Mouse (Mus musculus): ENCODE data around the gene Hivep3. TPM values are rescaled to one million over a fixed set of nuclear protein-coding genes. Genes with fewer than 3 reads are reported as not detected.

The Hivep3 gene
- total RNA-seq, 2 experiments from 2014 or later, result 6.7 to 16.6 TPM

GRCm38 (mm10) chr4:120003006-120003405 is 269.4 kb downstream of the Hivep3 start:
- no peak for ATAC-seq (ENCODE audit: poor library complexity, severe bottlenecking)

- 0 out of 2 replicates have a peak, but pooled peaks have one; percentile 23 for ATAC-seq (ENCODE audit: poor library complexity, severe bottlenecking)
Measured at GRCm38 (mm10) chr4:120006046-120006445, 272.5 kb downstream of the Hivep3 start.

DNA sequence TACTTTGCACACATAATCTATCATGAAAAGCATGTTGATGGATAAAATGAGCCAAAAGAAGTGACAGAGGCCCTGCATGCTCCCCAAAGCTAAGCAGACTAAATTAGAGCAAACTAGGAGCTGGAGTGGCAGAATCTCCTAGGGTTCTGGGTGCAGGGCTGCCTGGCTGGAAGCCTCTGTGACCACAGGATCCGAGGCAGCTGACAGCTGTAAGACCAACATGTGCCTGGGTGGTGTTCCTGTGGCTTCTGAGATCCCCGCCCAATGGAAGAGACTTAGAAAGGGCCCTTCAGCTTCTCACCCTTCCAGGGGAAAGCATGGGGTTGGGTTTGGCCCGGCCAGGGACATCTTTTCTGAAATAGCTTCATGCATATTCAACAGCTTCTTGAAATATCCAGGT is 274.3 kb downstream of the Hivep3 start:
- peak; percentile 31; the same call in 1 of the 2 replicates for ATAC-seq (ENCODE audit: poor library complexity, severe bottlenecking)

GRCm38 (mm10) chr4:120009151-120009550 is 275.6 kb downstream of the Hivep3 start:
- no peak for ATAC-seq (ENCODE audit: poor library complexity, severe bottlenecking)

DNA sequence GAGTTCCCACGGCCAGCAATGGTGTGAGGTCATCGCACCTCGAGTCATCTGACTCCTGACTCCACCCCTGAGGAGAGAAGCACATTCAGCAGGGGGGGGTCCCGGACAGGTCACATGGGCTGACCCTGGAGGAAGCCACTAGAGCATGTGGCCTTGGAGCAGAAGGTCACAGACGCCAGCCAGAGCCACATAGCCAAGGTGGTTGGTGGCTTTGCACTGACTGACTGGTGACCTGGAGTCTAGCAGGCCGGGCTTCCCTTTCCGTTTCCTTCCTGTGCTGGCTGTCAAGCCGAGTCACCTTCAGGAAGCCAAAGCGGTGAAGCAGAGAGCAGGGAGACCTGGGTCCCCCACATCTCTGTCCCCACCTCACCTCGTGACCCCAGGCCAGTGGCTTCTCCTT is 278.2 kb downstream of the Hivep3 start:
- 0 out of 2 replicates have a peak, but pooled peaks have one; percentile 12 for ATAC-seq (ENCODE audit: poor library complexity, severe bottlenecking)

DNA sequence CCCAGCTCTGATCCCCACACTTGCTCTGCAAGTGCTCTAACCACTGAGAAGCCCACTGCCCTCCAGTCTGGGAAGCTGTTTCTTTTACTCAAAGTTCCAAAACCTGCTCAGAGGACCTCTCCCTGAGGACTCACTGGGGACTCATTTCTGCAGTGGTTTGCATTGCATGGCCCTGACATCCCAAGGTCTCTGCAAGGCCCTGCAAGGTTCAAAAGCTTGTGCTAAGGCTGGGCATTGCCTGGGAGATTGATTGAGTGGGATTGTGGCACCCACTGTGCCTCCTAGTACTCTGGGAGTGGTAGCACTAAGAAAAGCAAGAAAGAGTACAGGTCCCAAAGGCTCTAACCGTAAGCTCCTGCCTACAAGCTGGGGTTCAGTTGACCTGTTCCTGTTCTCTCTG is 279.3 kb downstream of the Hivep3 start:
- ATAC-seq (ENCODE audit: poor library complexity, severe bottlenecking), result no peak

DNA sequence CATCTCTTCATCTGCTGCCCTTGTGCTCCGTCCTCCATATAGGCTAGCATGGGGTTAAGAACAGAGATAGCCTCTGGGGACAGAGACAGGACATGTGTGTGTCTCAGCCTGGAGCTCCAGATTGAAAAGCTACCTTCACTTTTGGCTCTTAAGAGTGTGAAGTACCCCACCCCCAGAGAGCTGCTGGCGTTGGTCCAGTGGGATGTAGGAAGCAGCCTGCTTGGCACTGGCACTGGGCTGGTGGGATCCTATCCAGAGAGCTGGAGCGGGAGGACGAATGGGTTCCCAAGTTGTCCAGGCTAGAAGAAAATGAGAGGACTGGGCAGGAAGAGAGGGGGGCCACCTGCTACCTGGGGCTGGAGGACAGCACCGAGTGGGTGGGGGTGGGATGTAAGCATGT is 284.8 kb downstream of the Hivep3 start:
- ATAC-seq (ENCODE audit: poor library complexity, severe bottlenecking), result no peak

- no peak for ATAC-seq (ENCODE audit: poor library complexity, severe bottlenecking)
Measured at GRCm38 (mm10) chr4:120022392-120022791, 288.8 kb downstream of the Hivep3 start.

DNA sequence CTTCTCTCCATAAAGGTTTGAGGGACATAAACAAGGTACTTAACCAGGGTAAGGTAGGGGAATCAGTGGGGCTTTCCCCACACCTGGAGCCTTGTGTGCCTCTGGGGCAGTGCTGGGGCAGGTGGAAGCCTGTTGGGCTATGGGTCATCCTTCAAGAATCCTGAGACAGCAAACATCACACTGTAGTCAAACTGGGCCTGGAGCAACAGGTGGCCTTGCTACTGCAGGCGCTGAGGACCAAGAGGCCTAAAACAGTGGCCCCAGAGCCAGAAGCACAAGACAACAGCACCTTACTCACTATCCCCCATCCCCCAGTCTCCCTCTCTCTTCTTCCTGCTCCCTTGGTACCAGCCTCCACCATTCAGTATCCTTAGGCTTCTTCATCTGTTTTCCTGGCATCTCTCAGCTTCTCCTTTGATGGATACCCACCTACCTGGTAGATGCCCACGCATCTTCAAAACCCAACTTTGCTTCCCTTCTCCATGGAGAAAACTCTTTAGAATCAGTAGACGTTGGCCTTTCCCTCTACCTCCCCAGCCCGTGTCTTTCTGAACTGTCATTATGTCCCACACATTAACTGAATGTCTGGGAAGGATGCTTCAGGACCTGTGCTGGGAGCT is 289.7 kb downstream of the Hivep3 start:
- no peak for ATAC-seq (ENCODE audit: poor library complexity, severe bottlenecking)

DNA sequence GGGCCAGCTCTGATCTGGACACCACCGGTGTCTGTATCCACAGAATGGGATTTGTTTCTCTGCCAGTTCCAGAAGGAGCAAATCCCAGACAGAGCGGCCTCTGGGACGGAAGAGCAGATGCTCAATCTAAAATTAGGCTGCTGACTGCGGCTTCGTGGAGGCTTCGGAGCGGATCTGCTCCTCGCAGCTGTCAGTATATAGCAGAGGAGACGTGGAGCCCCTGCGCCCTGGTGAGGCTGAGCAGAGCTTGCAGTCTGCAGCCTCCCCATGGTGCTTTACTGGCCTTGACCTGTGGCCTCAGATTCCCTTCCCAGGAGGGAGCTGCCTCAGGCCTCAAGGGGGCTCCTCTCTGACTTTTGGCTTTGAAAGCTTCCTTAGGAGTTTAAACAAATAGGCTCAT is 290.5 kb downstream of the Hivep3 start:
- no peak for ATAC-seq (ENCODE audit: poor library complexity, severe bottlenecking)

- ATAC-seq (ENCODE audit: poor library complexity, severe bottlenecking), result no peak
Measured at GRCm38 (mm10) chr4:120027671-120028070, 294.1 kb downstream of the Hivep3 start.

DNA sequence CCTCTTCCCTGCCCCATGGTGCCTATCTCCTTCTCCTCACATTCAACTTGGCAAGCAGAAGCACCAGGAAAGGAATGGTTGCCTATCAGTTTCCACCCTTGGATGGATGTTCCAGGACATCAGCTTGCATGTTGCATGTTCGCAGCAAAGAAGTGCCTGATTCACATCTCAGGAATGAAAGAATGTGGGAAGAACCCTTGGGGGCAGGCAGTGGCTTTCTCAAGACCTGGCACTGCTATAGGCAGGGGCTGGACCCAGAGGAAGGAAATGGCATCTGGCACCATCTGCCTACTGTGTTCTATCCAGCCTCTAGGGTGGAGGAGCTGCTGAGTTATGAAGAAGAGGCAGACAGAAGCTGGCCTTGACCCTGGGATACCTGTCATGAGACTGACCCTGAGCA is 296.4 kb downstream of the Hivep3 start:
- ATAC-seq (ENCODE audit: poor library complexity, severe bottlenecking), result no peak

- ATAC-seq (ENCODE audit: poor library complexity, severe bottlenecking), result peak; percentile 64
Measured at GRCm38 (mm10) chr4:120032320-120032983, 298.9 kb downstream of the Hivep3 start.

- ATAC-seq (ENCODE audit: poor library complexity, severe bottlenecking), result no peak
Measured at GRCm38 (mm10) chr4:120032984-120033355, 299.4 kb downstream of the Hivep3 start.

DNA sequence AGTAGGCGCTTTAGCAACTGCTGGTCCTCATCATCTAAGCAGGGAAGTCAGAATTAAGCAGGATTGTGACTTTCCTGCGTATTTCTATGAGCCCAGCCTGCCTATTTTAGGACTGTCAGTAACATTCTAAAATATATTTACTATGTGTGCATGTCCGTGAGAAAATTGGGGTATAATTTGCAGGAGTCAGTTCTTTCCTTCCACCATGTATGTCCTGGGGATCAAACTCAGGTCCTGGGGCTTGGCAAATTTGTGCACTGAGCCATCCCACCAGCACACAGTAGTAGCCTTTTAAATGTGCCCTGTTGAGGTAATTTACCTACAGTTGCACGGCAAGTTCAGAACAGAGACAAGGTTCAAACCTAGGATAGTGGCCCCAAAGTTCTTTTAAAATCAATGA is 302.7 kb downstream of the Hivep3 start:
- no peak for ATAC-seq (ENCODE audit: poor library complexity, severe bottlenecking)

DNA sequence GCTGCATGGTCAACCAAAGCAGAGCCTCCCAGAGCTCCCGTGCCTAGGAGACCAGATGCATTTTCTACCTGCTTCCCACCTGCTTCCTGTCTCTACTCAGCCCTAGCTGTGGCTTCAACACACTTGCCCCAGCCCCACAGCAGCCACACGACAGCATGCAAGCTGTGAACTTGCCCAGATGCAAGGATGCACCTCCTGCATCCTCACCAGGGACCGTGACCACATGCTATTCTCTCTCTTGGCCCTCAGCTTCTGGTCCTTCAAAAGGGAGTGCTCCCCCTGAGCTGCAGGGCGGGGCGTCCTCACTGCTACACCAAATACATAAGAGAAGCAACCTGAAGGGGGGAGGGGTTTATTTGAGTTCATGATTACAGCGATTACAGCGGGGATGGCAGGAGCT is 303.4 kb downstream of the Hivep3 start:
- ATAC-seq (ENCODE audit: poor library complexity, severe bottlenecking), result no peak

GRCm38 (mm10) chr4:120041520-120041919 is 307.9 kb downstream of the Hivep3 start:
- peak; percentile 19; the same call in 1 of the 2 replicates for ATAC-seq (ENCODE audit: poor library complexity, severe bottlenecking)

DNA sequence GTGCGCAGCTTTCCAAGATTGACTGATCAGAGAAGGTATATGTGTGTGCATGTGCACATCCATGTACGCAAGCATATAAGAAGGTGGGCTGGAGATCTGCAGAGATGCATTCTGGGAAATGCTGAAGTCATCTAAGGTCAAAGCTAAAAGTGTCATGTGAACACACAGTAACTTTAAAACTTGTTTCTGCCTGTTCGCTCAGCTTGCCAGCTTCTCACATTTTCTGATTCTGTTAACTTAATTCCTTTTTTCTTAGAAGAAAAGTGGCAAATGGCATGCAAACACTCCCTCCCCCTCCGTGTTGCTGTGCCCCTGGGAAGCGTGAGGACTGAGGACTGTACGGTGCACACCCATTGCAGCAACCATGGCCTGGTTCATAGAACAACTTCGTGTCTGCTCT is 308.9 kb downstream of the Hivep3 start:
- no peak for ATAC-seq (ENCODE audit: poor library complexity, severe bottlenecking)

- no peak for ATAC-seq (ENCODE audit: poor library complexity, severe bottlenecking)
Measured at GRCm38 (mm10) chr4:120044612-120045011, 311.0 kb downstream of the Hivep3 start.

DNA sequence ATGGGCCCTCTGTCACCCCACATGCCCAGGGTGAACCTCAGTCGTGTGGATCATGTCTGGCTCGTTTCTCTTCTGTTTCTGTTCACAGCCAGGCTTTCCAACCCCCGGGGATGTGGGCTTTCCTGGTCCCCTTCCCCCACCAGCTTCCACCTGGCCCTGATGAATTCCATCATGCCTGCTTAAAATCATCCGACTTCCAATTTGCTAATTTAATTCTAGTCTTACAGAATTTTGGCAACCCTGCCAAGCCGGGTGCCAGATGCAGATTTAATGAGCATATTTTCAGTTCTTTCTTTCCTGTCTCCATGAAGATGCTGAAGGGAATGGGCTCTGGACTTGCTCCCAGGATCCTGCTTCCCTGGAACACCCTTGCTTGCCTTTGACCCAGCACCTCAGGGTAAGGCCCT is 311.6 kb downstream of the Hivep3 start:
- no peak for ATAC-seq (ENCODE audit: poor library complexity, severe bottlenecking)

DNA sequence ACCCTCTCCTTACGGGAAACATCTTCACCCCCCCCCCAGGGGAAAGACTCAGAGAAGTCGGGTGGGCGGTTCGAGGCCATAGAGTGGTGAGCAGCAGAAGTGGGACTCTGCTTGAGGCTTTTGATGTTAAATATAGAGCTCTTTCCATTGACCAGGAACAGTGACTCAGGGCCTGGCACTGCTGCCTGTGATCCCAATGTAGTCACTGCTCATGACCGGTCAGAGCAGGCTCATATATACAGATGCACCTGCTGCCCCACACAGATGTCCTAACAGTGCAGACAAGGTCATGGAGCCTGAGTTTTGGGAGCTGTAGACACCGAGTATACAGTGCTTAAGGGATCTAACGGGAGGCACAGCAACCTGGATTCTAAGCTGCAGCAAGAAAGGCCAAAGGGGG is 312.3 kb downstream of the Hivep3 start:
- ATAC-seq (ENCODE audit: poor library complexity, severe bottlenecking), result no peak

- no peak for ATAC-seq (ENCODE audit: poor library complexity, severe bottlenecking)
Measured at GRCm38 (mm10) chr4:120047060-120047459, 313.5 kb downstream of the Hivep3 start.

DNA sequence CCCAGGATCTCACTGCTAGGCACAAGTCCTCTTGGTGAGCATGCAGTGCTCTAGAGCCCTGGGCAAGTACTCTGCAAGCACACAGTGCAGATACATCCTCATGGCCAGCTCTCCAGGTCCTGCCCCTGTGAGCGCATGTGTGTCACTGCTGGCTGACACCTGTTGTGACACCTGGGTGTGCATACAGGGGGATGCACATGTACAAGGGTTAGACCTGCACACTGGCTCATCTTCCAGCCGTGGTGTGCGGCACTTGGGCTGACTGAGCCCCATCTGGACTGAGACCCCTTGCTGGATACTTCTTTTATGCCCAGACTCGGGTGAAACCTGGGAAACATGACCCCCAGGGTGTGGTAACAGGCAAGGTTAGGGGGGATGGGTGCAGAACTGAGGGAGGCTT is 314.7 kb downstream of the Hivep3 start:
- ATAC-seq (ENCODE audit: poor library complexity, severe bottlenecking), result no peak
